Mouse (Mus musculus): ENCODE results near the gene Tmed5.

- TF ChIP-seq CTCF (IDR thresholded peaks at IDR 0.05; ENCODE audit: borderline replicate concordance, extremely low read depth, insufficient read depth, insufficient read length) (peak; percentile 30; the same call in 1 of the 2 replicates), POLR2A (IDR thresholded peaks at IDR 0.05; ENCODE audit: borderline replicate concordance, extremely low read depth, insufficient read depth, insufficient read length, poor library complexity, severe bottlenecking) (no peak)
Measured at GRCm38 (mm10) chr5:108082380-108082779, 50.0 kb downstream of the Tmed5 start.

Measured in brain, embryonic 14.5 days (tissue).